Mouse (Mus musculus) layer of hippocampus, adult 18-20 months (tissue): ENCODE measurements around the gene Trabd2b. TPM values are rescaled to one million over a fixed set of nuclear protein-coding genes. Genes with fewer than 3 reads are reported as not detected.
A peak's percentile ranks its signal among the peaks of the same experiment; 100 is the strongest.

ENCODE experiments used
- DNase-seq, 2 experiments: peaks; one replicate each; pipeline ENCODE4 v3.0.0; 2022; ENCODE audit warnings: low spot score in 2 of 2
- total RNA-seq, 2 experiments: library from RNA; stranded (reverse); gene quantifications; 2 replicates each; pipeline ENCODE4 v1.2.3; 2021

Trabd2b gene
- total RNA-seq, 2 experiments from 2014 or later, result 1.4 to 1.5 TPM

DNA sequence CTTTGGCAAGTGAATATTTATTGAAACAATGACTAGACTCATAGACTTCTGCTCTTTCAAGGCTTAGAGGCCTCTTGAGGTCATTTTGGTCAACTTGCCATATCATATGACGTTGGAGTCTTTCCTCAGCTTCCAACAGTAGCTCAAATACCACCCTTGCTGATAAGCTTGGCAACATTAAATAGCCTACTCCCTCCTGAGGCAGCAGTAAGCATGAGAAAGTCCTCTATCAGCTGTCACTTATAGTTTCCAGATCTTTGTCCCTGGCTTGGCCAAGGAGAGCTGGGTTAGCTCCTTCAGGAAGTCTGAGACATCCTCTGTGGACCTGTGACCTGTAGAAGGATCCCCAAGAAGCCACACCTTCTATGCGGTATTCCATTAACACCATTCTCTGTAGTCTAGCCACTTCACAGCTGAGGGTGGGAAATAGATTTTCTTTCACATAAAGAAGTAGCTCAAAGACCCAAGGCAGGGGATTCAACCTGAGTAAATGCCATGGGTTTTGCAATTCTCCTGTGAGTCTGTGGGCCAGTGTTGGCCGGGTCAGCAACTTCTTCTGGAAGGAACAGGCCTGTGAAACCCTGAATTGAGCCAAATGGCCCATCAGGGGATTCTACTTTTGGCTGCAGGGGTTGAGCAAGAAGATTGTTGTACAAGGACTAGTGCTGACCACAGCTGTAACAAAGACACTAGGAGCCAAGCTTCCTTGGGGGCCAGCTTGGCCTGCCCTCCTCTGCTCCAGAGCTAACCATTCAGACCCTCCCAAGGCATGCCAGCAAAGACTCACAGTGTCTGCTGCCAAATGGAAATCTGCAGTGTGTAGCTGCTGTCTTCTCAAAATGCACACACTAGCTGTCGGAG is 127.6 kb downstream of the Trabd2b start:
- no peak for DNase-seq

DNA sequence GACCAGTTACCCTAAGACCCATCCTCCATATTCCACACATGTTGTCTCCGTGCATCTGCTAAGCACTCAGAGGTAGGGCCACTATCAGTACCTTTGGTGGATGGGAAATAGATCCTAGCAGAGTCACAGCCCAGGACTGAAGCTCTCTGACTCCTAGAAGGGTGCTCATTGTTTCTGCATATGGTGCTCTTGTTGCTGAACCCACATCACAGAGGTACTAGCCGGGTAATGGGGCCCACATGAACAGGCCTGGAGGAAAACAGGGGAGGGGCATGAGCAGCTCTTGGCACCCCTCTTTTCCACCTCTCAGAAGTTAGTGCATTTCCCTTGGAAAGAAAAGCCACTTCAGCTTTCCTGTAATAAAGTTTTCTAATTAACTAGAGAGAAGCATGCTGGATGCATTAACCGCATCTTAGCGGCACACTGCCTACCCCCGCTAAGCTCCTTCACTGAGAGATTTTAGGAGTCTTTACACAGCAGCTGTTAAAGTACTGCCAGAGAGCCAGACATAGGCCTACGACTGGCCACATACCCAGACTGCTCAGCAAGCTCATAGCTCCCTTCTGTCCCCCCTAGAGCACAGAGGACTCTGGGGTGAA is 131.0 kb downstream of the Trabd2b start:
- no peak for DNase-seq

DNA sequence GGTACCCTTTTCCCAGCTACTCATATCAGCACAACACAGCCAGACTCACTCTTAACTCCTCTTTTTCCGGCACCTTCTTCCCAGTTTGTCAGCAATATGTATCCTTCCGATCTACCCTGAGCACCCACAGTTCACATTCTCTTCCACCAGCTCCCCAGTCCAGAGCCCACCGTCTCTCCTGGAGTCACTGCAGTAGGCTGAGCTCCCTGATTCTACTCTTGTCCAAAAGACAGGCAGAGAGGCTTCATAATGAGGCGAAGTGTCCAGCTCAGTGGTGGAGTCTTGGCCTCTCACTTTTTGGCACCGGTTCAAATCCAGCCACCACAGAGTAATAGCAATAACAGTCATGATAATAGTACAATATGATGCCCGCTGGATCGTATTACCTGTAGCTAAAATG is 133.5 kb downstream of the Trabd2b start:
- DNase-seq, result no peak

DNA sequence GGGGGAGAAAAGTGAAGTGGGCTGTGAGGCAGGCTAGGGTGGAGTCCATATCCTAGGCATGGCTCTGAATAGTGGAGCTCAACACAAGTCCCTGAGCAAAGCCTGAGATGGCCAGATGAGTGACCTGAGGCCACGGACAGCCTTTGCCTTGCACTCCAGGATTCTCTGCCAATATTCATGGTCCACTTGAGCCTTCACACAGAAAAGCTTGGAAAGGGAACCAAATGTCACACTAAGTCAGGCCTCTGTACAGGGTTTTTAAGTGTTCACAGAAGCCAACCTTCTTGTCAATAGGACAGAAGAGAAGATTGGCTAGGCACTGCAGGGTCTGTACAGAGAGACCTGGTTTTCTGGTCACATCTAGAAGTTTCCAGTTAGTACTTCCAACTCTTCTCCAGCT is 134.7 kb downstream of the Trabd2b start:
- DNase-seq, result no peak

DNA sequence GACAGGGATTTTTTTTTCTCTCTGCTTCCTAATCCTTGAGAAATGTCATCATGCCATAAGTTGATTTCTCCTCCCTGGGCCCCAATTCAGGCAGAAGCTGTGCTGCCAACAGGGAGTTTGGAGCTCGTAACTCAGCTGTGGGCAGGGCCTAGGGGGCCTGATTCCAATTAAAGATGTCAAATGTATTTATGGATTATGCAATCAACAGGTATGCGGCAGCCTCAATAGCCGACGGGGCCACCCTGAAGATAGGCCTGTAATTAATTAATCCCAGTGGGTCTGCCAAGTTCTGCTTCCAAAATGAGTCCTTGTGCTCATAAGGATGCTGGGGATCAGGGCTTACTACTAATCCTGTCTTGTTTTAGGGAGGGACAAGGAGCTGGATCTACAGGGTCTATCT is 135.6 kb downstream of the Trabd2b start:
- DNase-seq, result no peak

DNA sequence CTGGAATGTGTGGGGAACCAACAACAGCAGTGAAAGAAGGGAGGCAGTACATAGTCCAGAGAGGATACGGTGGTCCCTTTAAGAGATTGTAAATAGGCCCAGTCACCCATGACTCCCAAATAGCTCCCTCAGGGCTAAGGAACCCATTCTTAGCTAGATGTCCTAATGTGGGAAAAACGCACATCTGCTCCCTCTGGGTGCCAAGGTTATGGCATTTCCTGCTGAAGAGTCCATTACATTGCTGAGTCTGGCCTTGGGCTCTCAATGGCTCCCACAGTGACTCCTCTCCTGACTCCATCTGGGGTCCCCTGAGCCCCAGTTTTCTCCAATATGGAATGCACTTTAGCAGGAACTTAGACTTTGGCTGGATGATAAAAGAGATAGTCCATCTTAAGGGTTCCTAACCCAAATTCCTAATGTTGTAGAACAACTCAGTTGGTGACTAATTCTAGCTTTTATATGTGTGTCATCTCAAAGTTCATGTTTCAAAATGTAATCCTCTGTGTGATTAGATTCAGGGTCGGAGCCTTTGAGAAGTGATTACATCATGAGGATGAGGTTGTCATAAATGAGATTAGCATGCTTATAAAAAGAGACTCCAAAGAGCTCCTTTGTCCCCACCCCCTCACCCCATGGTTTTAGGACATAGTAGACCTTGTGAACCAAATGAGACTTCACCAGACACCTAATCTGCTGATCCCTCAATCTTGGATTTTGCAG is 139.1 kb downstream of the Trabd2b start:
- no peak for DNase-seq

DNA sequence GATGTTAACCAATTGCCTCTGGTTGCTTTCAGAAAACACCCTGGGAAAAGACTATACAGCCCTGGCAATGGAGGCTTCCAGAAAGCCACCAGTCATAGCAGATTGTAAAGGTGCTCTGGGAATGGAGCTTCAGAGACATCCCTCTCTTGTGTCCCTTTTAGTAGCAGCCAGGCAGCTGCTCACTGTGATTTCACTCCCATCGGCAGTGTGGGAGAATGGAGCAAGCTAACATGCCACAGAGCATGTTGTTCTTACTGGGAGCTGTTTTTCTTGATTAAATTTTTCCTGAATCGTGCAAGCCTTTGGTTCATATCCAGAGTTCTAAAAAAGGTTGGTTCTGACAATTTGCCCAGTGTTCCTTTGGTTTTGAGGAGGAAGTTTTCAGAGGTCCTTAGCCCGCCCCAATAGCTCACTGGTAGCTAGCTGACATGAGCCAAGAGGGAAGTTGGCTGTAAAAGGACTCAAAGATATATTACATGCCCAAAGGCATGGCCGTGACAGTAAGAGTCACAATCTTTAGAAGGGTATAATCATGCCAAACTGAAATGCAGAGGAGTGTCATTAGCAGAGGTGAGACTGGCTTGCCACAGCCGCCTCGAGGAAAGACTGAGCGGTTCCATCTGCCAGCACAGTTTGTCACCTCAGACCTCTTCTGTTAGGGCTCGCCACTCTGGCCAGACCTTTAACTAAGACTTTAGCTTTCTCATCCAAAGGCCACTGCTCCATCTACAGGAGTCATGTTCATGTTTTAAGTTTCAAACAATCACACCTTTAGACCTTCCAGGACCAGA is 141.3 kb downstream of the Trabd2b start:
- peak; percentile 8 to 42 for DNase-seq

DNA sequence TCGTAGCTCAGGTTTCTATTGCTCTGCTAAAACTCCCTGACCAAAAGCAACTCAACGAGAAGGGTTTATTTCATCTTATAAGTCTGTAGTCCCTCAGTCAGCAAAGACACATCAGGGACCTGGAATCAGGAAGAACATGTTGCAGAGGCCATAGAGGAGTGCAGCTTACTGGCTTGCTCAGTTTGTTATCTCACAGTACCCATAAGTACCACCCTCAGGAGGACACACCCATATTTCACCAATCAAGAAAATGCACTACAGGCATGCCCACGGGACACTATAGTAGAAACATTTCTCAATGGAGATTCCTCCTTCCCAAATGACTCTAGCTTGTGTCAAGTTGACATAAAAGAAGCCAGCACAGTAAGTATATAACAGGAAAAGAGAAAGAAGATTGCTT is 143.0 kb downstream of the Trabd2b start:
- DNase-seq, result no peak

DNA sequence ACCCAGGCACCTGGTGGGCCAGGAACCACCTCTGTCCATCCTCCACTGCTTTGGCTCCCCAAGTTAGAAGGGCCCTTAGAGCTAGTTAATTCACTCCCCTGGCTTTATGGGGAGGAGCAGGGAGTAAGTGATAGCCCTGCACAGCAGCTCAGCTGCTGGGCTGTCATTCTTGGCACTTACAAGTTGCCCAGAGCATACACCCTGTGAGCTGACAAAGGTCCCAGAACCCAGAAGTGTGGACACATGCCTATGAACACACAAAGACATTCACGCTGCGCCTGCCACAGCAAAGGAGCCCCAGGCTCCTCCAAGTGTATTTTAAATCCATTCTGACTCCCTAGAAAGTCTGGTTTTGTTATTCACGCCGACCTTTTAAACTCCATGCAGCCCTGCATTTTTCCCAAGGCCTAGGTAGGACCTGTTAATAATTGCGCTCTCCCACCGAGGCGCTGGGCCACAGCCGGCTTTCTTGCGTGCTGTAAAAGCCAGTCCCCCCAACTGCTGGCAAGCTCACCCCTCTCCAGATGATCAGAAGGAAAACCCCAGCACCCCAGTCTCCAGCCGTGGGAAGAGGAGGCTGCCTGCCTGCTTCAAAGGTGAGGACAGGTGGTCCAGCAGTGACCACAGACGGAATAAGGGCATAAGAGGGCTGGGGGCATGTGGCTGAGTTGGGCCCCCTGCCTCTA is 144.1 kb downstream of the Trabd2b start:
- DNase-seq, result no peak

DNA sequence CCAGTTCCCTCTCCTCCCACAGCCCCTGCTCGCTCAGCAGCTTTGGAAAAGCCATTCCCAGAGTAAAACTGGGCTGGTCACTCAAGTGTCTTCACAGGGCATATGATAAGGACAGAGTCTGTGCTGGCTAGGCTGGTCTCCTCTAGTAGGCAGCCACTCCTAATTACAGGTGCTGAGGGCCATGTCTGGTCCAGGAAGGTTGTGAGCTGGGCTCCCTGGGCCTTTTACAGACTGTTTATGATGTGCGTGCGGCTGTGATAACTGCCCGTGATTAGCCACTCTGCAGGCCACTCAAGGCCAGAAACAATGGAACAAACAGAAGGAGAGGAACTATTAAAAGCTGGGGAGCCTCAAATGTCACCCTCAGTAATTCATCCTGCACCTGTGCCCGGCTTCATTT is 150.4 kb downstream of the Trabd2b start:
- no peak for DNase-seq

DNA sequence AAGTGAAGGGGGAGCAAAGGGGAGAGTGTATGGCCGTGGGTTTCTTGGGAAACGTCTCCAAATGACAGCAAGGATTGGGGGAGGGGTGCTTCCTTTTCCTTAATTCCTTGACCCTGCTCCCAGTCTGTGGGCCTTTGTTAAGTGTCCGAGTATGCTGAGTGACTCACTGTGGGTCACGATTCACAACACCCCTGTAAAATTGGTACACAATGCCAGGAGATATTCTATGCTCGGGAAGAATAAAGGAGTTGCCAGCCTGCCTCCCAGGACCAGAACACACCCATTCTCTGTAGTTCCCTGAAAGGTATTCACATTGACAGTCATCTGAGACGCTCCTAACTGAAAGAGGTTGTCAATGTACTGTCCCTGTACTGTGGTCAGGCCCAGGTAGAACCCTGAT is 151.2 kb downstream of the Trabd2b start:
- DNase-seq, result no peak

DNA sequence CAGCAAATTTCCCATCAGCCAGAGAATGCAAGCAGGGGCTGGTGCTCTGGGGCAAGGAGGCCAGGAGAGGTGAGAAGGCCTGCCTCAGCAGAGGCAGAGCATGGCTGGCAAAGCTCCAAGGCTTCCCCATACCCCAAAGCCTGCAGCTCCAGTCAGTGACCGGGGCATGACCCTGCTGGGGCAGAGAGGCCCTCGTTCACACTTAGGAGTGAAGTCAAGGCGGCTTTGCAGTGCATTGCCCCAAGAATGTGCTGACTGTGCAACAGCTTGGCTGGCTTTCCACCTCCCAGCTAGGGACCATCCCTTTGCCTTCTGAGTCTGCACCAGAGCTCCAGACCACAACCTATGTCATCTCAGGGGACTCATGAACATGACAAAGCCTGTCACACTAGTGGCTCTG is 152.0 kb downstream of the Trabd2b start:
- no peak for DNase-seq

DNA sequence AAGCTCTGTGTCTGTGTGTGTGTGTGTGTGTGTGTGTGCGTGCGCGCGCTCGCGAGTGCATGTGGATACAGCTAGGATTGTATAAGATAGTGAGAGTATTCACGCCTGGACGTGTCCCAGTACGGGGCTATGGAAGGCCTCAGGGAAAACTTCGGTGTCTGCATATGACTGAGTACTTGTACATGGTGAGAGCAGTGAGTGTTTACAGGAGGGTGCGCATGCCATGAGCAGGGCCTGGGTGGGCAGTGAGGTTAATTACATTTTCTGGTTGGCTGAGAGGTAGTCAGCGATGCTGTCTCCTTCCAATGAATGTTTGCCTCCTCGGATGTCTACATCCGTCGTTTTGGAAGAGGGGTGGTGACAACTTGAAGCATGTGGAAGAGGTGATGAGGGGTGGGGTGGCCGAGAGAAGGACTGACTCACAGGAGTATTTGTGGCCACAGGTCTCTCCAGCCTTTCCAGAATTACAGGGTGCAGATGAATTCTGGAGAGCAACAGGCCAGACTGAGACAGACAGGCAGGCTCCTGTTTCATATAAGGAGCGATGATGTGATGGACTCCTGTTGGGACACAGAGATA is 154.2 kb downstream of the Trabd2b start:
- no peak for DNase-seq

DNA sequence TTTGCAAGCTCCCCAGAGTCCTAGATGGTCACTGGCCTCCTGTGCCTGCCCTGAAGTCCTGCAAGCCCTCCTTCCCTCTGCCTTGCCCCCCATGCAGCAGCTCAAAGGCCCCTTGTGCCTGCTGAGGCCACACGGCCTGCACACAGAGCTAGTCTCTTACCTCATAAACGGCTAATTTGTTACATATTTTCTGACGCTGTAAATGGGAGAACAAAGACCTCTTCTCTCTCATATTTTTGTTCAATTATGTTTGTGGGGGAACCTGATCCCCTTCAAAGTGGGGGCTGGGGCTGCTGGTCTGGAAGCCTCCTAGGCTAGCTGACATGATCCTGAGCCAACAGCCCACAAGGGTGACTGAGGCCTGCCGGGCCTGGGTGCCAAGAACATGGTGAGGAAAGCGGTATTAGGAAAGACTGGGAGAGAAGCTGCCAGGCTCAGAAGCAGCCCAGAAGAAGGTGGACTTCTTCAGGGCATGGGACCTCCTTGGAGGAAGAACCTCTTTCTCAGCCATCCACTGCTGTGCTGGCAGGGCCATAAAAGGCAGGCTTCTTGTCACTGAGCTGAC is 157.7 kb downstream of the Trabd2b start:
- no peak for DNase-seq

DNA sequence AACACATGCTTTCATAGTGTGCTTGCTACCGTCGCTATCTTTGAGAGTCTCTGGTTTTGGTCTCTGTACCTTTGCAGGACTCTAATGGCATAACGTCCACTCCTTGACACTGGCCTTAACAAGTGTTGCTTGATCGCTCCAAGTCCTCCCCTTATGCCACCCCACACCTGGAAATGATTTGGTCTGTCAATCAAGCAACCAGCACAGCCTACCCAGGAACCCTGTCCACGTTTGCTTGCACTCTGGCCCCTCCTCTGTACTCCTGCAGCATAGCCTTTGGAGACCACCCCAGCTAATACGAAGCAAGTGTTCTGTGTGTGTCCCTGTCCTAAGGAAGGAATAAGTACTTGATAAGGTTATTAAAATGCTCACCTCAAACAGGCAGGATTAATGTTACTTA is 161.1 kb downstream of the Trabd2b start:
- DNase-seq, result no peak

DNA sequence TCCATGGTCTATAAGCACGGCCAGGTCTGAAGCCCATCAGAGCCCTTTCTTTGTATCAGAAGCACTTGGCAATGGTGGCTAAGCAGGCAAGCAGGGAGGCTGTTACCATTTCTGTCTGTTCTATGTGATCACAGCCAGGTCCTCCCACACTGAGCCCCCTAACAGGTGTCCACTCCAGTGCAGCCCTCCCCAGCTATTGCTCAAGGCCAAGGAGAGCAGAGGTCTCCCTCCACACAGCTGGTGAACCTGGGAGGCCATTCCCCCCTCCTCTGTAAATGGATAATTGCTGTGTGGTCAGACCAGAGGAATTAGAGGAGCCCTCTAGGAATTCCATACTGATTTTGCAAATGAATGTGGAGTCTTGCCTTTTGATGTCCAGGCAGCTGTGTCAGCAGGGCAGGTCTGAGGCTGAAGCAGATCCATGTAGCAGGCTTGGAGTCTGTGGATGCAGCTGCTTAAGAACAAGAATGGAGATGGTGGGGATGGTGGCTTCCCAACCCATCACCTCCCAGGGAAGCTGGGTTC is 161.6 kb downstream of the Trabd2b start:
- no peak for DNase-seq

DNA sequence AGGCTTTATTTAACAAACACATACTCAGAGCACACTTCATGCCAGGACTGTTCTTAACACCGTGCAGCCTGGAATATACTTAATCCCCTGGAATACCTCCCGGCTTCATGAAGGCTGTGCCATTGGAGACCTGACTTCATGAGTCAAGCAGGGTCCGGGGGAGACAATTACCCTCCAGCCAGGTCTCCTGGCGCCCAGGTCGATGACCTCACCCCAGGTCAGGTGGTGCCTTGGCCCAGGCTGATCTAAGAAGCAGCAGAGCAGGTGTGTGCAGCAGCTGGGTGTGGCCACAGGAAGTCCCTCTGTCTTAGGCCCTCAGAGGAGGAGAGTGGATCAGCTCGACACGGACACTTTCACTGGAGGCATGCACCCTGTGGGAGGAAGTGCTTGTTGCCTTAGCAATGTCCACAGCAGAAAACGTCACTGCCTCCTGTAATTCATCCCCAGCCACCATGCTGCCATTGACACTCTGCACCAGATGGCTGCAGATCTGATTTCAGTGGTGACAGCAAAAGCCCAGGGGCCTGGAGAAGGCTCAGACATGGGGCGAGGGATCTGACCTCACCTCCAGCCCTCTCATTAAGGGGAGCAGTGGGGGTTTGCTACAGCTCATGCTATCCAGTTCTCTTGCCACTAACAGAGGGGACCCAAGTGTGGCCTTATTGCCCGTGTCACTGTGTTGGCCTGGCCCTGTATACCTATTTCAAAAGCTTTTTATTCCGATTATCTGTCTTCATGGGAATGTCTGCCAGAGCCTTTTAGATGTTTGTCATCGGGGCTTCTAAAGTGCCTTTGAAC is 171.8 kb downstream of the Trabd2b start:
- DNase-seq, result no peak

DNA sequence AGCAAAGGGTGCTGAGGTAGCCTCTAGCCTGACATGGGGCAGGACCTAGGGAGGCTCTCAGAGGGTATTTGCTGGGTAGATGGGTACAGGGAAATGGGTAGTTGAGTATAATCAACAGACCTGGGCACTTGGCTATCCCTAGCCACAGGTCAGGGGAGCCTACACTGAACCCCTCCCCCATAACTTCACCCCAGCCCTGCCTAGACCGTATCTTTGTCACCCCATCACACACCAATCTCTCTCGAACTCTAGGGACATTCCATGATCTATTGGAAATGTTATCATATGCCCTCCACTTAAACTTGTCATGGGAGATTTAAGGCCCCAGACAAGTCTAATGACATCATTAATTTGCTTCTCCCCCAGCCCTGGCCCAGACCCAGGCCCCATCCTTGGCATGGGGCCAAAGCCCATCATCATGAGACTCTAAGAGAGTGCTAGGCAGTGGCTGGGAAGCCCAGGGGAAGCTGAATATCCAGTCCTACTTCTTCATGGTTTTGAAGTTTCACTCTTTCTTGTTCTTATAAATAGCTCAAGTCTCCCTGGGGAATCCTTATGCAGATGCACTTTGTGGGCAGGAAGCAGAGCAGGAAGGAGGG is 177.1 kb downstream of the Trabd2b start:
- no peak for DNase-seq

DNA sequence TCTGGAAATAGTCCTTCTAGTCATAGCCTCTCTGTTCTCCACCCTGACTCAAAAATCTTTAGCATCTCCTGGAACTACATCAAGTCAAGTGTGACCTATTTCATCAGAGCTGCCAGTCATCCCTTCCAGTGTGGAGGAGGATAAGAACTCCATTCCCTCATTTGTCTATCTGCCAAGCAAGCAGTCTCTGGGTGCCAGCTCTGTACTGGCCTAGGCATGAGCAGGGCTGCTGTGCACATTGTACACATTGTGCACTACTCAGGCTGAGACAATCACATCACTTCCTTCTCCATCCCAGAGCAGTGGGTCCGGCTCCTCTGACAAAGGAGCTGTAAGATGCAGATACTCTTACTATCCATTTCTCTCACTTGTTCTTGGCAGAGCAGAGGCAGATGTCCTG is 178.2 kb downstream of the Trabd2b start:
- DNase-seq, result peak; percentile 24 to 48
